Mouse (Mus musculus) gastrocnemius, postnatal 4 days (tissue): ENCODE measurements around the gene Zcchc24. TPM values are rescaled to one million over a fixed set of nuclear protein-coding genes. Genes with fewer than 3 reads are reported as not detected.

Experiments used
- DNase-seq, 2 experiments: peaks; one replicate each; pipeline ENCODE4 v3.0.0; 2021 to 2022; ENCODE audit warnings: low spot score in 2 of 2, mixed read lengths in 2 of 2
- total RNA-seq, 2 experiments: library from RNA; stranded (reverse); gene quantifications; 2 replicates each; pipeline ENCODE4 v1.2.3; 2021

The Zcchc24 gene
- total RNA-seq, 2 experiments from 2014 or later: 90.0 to 97.4 TPM

DNA sequence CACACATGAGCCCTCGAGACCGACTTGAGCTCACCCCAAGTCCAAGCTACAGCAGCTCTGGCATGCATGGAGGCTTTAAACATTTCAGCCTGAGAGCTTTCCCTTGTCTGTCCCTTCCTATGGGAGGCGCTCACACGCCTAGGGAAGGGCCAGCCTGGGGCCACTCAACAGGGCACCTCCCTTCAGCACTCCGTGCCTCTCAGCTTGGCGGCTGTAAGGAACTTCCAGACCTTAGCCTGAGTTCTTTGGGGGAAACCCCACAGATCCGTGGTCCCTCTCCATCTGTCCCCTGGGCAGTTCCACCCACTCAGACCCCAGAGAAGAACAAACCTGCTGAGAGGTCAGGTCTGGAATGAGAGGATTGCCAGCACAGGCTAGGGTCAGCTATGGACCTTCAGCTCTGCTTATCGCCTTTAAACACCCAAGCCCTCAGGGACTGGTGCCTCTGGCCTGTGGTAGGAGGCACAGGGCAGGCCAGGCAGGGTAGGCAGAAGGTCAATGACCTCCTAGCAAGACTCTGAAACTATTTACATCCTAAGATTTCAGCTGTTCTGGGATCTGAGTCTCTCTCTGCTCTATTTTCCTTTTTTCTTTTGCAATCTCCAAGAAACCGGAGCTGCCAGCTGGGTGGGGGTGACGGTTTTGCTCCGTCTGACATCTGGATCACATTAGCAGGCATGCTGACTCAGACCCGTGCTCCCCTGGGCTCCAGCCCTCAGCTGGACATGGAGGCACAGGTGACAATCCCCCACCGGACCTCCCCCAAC, 19.5 kb downstream of the Zcchc24 start:
- peak; percentile 33 to 70 for DNase-seq

DNA sequence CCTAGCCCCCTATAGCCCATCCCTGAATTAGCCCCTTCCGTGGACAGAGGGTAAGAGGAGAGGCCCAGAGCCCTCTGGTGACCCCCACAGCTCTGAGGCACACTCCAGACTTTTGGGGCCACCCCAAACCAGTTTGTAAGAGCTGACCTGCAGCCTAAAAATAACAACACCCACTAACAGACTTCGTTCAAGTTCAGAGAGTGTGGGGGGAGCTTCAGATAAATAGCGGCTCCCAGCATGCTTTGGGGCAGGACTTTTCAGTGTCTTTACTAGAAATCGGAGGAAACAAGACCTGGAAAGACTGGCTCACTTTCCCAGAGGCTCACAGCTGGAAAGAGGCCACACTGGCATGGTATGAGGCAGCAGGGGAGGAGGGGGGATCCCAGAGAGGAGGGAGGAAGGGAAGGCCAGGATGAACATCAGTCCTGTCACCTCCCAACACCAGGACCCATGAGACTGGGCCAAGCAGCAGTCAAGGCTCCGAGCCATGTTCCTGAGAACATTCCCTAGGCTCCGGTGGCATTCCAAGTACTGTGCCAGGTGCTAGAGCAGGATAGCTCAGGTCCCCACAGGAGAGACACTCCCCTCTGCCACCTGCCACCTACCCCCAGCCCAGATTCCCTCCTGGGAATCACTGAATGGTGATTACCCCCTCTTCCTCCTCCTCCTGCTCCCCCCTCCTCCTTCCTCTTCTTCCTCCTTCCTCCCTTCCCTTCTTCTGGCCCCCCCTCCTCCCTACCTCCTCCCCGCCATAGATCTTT, 20.7 kb downstream of the Zcchc24 start:
- no peak for DNase-seq

DNA sequence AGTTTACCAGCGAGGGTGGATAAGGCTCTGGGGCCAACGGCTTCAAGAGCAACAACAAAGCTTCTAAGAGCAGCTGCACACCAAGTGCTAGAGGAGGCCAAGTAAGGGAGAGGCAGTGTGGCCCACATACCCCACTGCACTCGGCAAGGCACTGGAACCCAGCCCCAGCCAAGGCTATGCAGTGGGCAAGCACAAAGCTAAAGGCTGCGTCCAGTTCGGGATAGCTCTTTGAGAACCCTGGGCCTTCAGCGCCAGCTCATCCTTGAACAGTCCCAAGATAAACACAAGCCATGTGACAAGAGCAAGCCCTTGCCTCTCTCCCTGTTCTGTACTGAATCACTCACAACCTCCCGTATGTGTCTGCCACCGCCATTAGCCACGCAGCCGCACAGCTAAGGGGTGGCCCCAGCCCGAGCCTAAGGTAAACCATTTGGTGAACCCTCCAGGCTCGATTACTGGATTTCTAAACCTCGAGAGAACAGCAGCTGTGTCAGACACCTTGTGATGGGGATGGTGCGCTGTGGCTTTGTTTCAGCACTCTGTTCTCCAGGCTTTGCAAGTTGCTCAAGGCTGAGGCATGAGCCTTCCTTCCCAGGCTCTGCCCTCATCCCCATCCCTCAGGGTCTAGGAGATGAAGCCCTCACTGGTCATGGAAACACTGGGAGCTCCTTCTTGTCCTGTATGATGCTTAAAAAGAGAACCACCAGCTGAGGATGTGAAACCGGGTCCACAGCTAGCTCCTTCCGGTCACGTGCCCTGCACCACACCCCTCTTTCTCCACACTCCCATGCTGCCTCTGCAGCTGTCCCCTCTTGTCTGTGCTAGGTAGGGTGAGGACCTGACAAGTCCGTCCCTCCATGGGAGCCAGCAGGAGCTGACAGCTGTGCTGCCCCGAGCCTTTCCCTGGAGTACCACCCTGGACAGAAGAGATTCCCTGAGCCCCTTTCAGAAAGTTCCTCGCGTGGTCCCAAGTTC, 21.6 kb downstream of the Zcchc24 start:
- peak in 1 of 2 experiments; percentile 21 for DNase-seq

DNA sequence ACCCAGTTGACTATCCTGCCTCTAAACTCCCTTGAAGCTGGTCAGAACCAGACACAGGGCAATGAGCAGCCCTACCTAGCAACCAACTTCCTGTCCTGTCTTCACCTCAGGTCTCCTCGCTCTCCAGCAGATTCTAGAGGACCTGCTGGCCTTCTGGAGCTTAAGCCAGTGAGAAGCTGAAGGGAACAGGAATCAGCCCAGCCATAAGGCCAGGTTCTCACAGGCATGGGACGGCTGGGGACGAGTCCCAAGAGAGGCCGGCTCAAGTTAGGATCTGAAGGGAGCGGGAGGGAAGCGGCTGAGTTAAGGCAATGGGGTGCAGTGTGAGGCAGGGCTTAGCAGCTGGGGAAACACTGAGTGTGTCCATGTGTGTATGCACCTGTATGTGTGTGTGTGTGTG, 22.5 kb downstream of the Zcchc24 start:
- DNase-seq: no peak

DNA sequence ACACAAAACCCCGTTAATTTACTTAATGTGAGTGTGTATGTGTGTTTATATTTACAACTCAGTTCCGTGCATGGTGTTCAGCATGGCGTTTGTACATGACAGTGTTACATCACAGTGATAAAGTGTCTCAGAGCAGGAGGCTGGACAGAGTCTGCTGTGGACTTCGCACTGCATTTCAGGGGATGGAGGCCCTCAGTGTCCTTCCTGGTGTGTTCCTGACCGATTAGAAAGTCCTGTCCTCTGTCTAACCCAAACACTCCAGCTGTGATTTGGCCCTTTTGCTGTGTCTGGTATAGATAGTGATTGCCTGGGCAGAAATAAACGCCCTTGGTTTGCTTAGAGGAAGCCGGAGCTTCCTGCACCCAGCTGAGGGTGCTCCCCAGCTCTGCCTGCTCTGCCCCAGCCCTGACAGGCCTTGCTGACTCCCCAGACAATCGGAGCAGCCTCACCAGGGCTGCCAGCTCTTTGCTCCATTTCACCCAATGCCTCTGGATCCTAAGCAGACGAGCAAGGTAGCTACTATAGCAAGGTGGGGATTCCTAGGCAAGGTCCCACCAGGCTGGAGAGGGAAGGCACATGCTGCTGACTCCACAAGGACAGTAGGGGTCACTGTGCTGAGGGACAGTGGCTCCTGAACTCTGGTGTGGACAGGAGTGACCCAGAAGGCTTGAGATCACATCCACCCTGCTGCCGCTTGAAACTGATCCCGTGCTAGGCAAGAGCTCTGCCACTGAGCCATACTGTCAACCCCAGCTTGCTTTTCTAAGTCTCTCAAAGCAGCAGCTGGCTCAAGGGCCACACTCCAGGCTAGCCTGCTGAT, 23.3 kb downstream of the Zcchc24 start:
- no peak for DNase-seq

DNA sequence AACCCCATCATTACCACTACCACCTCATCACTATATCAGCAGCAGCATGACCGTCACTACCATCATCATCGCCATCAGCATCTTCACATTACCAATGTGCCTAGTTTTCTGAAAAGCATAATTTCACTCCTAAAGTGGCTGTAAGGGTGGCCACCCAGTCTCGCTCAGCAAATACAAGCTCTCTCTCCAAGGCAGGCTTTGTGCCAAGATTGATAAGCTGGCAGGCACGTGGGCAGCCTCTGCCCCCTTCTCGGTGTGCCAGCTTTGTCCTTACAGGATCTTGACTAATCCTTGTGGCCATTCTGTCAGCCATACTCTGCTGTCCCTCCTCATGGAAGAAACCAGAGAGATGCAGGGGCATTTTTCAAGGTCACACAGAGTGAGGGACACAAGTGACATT, 25.9 kb downstream of the Zcchc24 start:
- DNase-seq: no peak

DNA sequence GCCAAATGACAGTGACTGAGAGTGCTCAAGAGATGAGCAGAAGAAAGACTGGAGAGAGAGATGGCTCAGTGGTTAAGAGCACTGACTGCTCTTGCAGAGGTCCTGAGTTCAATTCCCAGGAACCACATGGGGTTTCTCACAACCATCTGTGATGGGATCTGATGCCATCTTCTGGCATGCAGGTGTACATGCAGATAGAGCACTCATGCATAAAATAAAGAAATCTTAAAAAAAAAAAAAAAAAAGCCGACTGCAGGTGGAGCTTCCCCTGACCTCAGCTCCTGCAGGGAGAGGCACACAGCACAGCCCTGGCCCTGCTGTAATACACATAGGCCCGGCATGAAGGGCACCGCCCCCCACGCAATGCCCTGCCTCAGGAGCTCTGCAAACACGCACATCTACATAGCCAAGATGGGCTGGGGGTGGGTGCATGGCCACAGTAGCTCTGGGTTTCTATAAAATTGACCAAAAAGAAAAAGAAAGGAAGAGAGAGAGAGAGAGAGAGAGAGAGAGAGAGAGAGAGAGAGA, 26.9 kb downstream of the Zcchc24 start:
- no peak for DNase-seq

DNA sequence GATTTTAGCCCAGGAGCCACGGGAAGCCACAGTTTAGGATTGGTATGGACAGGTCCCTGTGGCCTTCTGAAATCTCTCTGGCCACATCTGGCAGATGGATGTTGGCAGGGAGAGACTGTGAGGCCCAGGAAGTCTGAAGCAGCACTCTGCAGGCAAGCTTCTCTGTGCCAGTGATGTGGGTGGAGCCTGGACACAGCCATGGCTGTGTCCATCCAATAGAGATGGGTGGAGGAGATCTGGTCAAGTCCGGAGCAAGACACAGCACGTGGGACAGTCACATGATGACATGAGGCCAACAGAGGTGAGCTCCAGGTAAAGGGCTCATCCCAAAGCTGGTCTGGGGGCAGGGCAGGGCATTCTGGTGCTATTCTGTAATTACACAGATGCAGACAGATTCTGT, 27.6 kb downstream of the Zcchc24 start:
- DNase-seq: no peak

DNA sequence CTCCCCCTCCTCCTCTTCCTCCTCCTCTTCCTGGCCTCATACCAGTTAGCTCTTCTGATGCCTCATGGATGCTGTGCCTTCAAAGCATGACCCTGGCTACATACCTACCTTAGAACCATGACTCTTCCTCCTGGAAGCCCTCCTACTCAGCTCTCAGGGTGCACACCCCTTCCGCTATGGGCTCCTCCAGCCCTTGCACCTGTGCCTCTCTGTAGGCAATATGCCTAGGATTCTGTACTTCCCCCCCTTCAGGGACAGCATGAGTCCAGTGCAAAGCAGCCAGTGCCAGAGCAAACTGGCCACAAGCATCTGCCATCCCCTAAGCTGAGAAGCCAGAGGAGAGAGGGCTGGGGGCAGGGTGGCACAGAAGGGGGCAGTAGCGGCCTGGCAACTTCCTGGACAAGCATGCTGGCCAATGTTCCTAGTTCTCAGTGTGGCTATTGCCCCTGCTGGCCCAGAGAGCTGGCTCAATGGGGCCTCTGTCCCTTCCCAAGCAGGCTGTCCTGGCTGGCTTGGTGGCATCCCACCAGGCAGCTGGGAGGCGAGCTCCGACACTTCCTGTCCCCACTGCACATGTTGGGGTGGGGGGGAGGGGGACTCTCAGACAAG, 28.8 kb downstream of the Zcchc24 start:
- DNase-seq: peak in 1 of 2 experiments; percentile 59

DNA sequence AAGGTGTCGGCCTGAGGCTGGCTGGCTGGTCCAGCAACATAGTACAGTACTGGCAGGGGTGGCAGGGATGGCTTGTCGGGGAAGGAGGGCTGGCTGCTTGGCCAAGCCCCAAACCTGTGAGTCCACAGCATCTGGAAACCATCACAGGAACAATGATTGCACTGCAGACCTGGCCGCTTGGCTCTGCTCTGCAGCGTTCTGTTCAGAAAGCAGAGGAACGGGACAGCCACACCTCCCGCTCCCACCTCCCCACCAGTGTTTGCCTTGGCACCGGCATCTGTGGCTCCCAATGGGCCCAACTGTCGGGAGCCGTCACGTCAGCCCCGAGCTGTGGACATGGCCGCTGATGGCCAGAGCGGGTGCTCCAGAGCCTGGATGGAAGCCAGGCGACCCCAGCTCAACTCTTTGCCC, 30.2 kb downstream of the Zcchc24 start:
- peak in 1 of 2 experiments; percentile 68 for DNase-seq

DNA sequence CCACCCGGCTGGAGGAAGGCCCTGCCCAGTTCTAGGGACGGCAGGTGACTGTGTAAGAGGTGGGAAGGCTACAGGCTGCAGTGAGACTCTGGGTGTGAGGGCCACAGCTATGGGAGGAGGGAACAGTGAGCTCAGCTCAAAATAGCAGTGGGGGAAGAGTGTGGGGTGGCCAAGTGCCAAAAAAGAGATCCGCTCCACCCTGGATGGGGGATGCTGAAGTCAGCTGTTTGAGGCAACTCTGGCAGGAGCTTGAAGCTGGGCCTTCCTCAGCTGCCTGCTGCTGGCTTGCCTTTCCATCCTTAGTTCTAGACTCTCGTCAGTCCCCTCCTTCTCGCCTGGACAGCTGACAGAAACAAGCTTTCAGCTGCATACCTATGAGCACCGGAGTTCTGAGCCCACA, 32.2 kb downstream of the Zcchc24 start:
- peak; percentile 68 to 81 for DNase-seq

DNA sequence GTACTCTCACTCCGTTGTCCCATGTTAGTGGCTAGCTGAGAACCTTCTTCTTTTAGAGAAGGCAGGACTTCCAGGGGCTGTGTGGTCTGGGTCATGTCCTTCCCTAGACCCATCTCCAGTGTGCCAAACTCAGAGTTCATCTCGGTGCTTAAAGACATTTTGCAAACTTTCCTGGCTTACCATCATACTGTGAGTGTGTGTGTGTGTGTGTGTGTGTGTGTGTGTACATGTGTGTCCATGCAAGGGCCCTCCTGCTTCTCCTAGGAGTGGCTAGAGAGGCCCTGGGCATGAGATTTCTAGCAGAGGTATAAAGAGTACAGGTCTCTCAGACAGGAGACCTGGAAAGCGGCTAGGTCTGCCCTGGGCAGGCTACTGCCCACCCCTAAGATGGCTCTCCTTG, 32.7 kb downstream of the Zcchc24 start:
- DNase-seq: no peak

DNA sequence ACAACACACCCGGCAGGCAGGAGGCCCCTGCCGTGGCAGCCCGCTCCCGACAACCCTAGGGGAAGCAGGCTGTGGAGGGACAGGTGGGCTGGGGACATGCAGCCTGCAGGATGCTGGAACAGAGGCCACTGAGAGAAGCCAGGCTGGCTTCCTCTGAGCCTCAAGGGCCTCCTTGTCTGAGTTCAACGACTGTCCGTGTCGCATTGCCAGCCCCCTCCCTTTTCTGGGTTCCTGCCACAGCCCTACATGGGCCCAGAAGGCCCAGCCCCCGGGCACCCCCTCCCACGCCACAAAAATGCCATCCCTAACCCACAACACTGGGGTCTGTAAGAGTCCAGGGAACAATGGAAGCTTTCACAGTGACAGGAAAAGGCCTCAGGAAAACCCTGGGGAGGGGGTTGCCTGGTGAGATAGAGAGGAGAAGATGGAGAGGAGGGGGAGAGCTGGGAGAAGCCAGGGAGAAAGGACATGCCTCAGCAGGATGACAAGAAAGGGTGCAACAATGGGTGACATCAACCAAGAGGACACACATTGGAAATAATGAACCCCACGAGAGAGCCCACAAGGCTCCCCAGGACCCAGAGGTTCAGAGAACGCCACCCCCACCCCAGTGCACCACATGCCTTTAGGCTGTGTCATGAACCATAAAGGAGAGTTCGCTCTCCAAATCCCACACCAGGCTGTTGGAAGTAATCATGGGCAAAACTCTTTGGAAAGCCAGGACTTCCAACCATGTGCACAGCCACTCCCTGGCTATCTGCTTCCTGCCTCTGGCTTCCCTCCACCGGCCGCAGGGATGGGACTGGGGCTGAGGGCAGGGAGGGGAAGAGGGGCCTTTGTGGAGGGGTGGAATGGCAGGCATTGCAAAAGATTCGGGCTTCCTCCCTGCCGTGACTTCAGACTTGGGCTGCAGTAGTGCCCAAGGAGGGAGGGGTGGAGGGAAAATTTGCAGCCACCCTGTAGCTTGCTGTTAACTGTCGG, 33.8 kb downstream of the Zcchc24 start:
- peak in 1 of 2 experiments; percentile 69 for DNase-seq

DNA sequence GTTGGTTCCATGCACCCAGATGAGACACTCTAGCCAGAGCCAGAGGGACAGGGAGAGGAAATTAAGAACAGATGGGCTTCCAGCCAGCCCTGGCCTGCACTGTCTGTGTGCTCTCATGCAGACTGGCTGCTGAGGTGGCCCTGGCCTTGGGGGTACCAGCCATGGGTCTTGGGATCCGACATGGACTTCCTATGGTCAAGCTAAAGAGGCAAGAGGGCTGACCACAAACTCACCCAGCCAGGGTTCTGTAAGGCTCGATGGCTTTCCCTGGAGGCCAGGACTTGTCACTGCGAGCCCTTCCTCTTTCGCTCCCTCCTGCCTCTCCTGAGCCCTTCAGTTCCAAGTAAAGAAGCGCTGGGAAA, 41.7 kb downstream of the Zcchc24 start:
- DNase-seq: no peak

DNA sequence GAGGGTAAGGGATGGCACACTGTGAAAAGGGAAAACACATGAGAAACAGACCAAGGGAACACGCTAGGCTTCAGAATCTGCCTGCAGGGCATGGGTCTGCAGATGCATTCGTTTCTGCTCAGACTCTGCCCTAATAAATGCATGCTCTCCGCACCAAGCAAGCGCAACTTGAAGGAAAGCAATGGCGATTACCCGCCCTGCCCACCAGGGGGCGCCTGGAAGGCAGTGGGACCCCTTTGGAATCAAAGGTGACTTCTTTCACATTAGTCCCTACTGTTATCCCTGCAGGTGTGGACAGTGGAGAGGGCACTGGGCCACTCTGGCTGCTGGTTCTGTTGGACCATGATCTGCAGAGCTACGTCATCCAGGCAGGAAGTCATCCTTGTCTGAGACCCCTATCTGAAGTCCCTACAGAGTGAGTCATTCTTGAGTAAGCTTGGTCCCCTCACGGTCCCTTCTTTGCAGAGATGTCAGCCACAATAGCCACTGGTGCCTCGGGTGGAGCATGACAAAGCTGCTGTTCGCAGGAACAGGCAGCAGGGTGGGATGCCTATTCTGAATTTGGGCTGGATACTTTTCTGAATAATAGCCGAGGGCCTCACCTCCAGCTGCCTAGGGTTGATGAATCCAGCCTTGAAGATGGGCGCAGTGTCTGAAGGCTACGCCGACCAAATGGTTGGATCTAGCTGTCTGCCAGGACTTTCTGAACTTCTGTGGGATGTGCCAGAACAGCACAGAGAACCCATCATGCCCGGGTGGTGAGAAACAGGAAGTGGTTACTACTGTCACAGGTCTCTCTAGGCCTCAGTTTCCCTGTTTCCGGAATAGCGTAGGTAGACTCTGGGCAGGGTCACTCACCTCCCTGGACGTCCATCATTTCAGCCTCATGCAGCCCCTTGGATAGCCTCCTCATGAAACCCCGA, 42.4 kb downstream of the Zcchc24 start:
- DNase-seq: peak in 1 of 2 experiments; percentile 56

DNA sequence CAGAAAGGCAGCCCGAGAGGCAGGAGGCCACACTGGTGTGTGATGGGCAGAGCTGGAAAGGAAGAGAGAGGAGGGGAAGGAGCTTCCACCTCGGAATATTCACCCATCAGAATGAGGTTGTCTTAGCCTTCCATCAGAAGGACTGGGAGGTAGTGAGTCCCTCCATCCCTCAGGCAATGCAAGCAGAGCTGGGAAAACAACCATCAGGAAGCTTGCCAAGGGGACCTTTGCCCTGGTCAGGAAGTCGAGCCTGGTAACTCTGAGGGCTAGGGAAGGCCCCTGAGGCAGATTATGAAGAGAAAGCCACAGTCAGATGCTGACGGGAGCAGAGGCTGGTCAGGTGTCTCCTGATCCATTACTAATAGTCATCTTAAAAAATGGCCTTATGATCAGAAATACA, 43.1 kb downstream of the Zcchc24 start:
- no peak for DNase-seq

DNA sequence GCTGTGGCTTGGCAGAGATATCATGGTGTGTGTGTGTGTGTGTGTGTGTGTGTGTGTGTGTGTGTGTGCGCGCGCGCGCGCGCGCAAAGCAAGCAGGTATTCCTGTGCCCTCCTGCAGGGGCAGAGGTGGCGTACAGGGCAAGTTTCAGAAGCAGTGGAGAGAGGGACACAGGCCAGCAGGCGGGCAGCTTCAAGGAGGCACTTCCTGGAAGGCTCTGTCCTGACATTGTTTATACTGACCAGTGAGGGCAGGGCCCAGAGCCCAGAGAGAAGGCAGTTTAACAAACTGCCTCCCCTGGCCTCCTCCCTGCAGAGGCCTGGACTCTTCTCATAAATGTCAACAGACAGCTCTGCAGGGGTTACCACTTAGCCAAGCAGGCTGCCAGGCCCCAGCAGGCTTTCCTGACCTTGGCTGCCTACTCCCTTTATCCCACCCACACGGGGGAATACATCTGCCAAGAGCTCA, 43.8 kb downstream of the Zcchc24 start:
- DNase-seq: no peak
